Mouse (Mus musculus): ENCODE results near the gene Mmp7. TPM values are rescaled to one million over a fixed set of nuclear protein-coding genes. Genes with fewer than 3 reads are reported as not detected.

Gene Mmp7
- total RNA-seq, 2 experiments from 2014 or later = not detected

DNA sequence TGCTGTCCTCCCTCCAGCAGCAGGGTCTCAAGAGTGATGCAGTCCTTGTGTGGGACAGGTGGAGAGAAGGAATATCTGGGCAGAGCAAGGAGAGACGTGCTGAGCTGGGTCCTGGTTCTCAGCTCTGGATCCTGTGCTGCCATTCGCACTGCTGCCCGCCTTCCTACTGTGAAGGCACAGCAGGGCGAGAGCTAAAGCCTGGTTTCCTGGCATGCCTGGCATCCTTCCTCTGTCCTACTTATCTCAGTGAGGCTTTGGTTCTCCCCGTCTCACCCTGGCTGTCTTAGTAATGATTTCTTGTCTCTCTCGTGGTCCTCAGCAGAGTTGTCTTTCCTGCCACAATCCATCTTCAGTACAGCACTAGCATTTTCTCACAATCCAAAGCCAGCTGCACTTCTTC lies 2.1 kb upstream of the Mmp7 start:
- H3K4me3 ChIP-seq = no peak overlapping the region
- TF ChIP-seq CTCF (IDR thresholded peaks at IDR 0.05) = no peak
- DNase-seq = no peak
- intact Hi-C loops (cut with DNase I) = no loop called here
- H3K27ac ChIP-seq = no peak overlapping the region

GRCm38 (mm10) chr9:7693961-7694360 lies 2.1 kb downstream of the Mmp7 start:
- no peak for TF ChIP-seq CTCF (IDR thresholded peaks at IDR 0.05)
- H3K27ac ChIP-seq = no peak overlapping the region
- no peak overlapping the region for H3K4me3 ChIP-seq
- no peak for DNase-seq
- intact Hi-C loops (cut with DNase I) = no loop called here

GRCm38 (mm10) chr9:7695646-7696045 lies 3.8 kb downstream of the Mmp7 start:
- DNase-seq = no peak
- H3K27ac ChIP-seq = no peak overlapping the region
- TF ChIP-seq CTCF (IDR thresholded peaks at IDR 0.05) = no peak
- intact Hi-C loops (cut with DNase I) = no loop called here
- no peak overlapping the region for H3K4me3 ChIP-seq

- H3K27ac ChIP-seq = no peak overlapping the region
- no peak overlapping the region for H3K4me3 ChIP-seq
- intact Hi-C loops (cut with DNase I) = no loop called here
- no peak for TF ChIP-seq CTCF (IDR thresholded peaks at IDR 0.05)
- DNase-seq = no peak
Measured at GRCm38 (mm10) chr9:7708698-7709097, 16.8 kb downstream of the Mmp7 start.

GRCm38 (mm10) chr9:7711196-7711595 lies 19.3 kb downstream of the Mmp7 start:
- TF ChIP-seq CTCF (IDR thresholded peaks at IDR 0.05) = no peak
- H3K4me3 ChIP-seq = no peak overlapping the region
- intact Hi-C loops (cut with DNase I) = loop anchor here (5.0 to 10.0 kb wide), 3 partner anchors 146 to 494 kb away; no protein-coding TSS in a partner anchor
- no peak overlapping the region for H3K27ac ChIP-seq
- no peak for DNase-seq

- H3K27ac ChIP-seq = no peak overlapping the region
- TF ChIP-seq CTCF (IDR thresholded peaks at IDR 0.05) = peak; percentile 78
- no peak overlapping the region for H3K4me3 ChIP-seq
- no peak for DNase-seq
- intact Hi-C loops (cut with DNase I) = loop anchor here (1.0 to 10.0 kb wide), 4 partner anchors 143 to 491 kb away; no protein-coding TSS in a partner anchor
Measured at GRCm38 (mm10) chr9:7714062-7714907, 22.4 kb downstream of the Mmp7 start.

DNA sequence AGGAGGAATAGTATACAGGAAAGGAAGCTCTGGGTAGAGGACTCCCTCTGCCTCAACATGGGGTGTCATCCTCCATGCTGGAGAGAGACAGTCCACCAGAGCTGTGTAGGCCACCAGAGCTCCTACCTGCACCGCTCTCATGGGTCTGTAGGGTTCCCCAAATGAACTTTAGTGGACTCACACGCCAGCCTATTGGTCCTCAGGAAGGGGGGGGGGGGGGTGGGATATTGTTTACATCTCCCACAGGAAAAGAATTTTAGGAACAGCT lies 23.0 kb downstream of the Mmp7 start:
- TF ChIP-seq CTCF (IDR thresholded peaks at IDR 0.05) = no peak
- DNase-seq = no peak
- Histone ChIP-seq H3K27ac (no peak overlapping the region), H3K4me3 (no peak overlapping the region)
- intact Hi-C loops (cut with DNase I) = loop anchor here (1.0 to 10.0 kb wide), 4 partner anchors 142 to 490 kb away; no protein-coding TSS in a partner anchor

GRCm38 (mm10) chr9:7721543-7721942 lies 29.7 kb downstream of the Mmp7 start:
- Histone ChIP-seq H3K27ac (no peak overlapping the region), H3K4me3 (no peak overlapping the region)
- TF ChIP-seq CTCF (IDR thresholded peaks at IDR 0.05) = no peak
- intact Hi-C loops (cut with DNase I) = no loop called here
- no peak for DNase-seq

DNA sequence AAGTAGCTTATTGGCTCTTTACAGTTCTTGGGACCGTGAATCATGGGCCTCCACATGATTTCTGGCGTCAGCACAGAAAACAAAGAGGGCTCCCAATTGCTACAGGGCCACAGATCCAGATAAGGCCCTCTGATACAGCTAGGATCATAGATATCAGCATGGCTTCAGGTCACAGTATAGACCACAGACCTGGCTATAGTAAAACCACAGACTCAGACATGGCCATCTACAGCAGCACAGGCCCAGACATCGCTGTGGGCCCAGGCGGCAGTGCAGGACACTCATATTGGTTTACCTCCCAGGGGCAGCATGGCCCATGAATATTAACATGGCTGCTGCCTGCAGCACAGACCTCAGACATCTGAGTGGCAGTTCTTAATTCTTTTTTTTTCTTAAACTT lies 37.1 kb downstream of the Mmp7 start:
- no peak for TF ChIP-seq CTCF (IDR thresholded peaks at IDR 0.05)
- no peak overlapping the region for H3K4me3 ChIP-seq
- intact Hi-C loops (cut with DNase I) = no loop called here
- no peak for DNase-seq
- no peak overlapping the region for H3K27ac ChIP-seq

DNA sequence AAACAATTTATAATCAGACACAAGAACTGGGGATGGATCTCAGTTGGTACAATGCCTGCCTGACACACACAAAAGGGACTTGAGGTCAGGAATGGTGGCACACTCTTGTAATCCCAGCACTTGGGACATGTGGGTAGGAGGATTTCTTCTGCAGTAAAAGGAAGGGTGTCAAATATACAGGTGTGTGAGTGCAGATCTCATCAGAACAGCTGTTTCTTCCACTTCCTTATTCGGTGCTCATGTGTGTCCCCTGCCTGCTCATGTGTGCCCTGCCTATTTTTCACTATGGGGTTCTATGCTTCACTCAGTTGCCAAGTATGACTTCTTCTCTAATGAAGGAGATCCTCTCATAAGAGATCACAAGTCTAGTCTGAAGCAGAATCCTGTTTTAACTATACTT lies 50.8 kb downstream of the Mmp7 start:
- DNase-seq = no peak
- no peak for TF ChIP-seq CTCF (IDR thresholded peaks at IDR 0.05)
- Histone ChIP-seq H3K27ac (no peak overlapping the region), H3K4me3 (no peak overlapping the region)
- intact Hi-C loops (cut with DNase I) = no loop called here

DNA sequence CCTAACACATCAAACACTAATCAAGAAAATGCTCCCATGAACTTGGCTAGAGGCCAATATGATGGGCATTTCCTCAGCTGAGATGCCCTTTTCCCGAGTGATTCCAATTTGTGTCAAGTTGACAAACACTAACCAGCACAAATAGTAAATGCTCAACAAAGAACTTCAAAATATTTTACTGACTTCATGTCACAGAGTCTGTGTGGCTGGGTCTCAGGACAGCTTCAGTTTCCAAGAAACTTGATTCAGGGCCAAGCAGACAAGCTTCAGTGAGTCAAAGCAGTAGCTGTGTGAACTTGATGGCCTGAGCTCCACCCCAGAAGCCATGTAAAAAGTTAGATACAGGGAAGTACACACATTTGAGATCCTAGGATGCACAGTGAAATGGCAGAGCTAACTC lies 52.3 kb downstream of the Mmp7 start:
- TF ChIP-seq CTCF (IDR thresholded peaks at IDR 0.05) = no peak
- intact Hi-C loops (cut with DNase I) = no loop called here

DNA sequence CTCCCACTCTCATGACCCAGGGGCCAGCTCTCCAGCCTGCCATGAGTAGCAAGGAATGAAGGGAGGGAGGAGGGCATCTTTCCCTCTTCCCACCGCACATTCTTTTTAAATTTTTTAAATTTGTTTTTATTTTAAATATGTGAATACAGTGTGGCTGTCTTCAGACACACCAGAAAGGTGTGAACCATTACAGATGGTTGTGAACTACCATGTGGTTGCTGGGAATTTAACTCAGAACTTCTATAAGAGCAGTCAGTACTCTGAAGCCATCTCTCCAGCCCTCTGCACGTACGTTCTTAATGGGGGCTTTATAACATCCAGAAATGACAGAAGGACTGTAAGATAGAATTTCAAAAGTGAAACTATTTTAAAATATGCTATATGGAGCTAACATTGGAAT lies 57.0 kb downstream of the Mmp7 start:
- TF ChIP-seq CTCF (IDR thresholded peaks at IDR 0.05) = no peak
- DNase-seq = no peak
- no peak overlapping the region for H3K4me3 ChIP-seq
- H3K27ac ChIP-seq = no peak overlapping the region
- intact Hi-C loops (cut with DNase I) = no loop called here

More for the DNA sequence above, 52.3 kb downstream of the Mmp7 start:
- DNase-seq = no peak
- Histone ChIP-seq H3K4me3 (no peak overlapping the region), H3K27ac (no peak overlapping the region)

Other genes with a start within 250 kb of the Mmp7 start
- under 1 TPM in 1 of 2 experiments, not detected in 1; 0.20 TPM for gene Mmp3, start 246.3 kb upstream of the Mmp7 start, total RNA-seq (2021)
- gene Mmp10, start 189.7 kb upstream of the Mmp7 start, total RNA-seq (2021) = not detected
- gene Mmp8, start 133.6 kb upstream of the Mmp7 start, total RNA-seq (2021) = not detected
- under 1 TPM in 1 of 2 experiments, not detected in 1; 0.20 TPM for gene Mmp27, start 120.7 kb upstream of the Mmp7 start, total RNA-seq (2021)
- not detected for gene Mmp20, start 63.9 kb upstream of the Mmp7 start, total RNA-seq (2021)
- gene Tmem123, start 72.0 kb downstream of the Mmp7 start, total RNA-seq (2021) = 10 to 100 TPM; 21.7 to 25.5 TPM
- gene Birc2, start 145.0 kb downstream of the Mmp7 start, total RNA-seq (2021) = 10 to 100 TPM; 21.9 to 22.0 TPM
- 1 to 10 TPM; 6.0 to 8.8 TPM for gene Birc3, start 181.1 kb downstream of the Mmp7 start, total RNA-seq (2021)

Measured in gastrocnemius, adult 2 months (tissue).